Mouse (Mus musculus): ENCODE data around the gene Gm26620. TPM values are rescaled to one million over a fixed set of nuclear protein-coding genes. Genes with fewer than 3 reads are reported as not detected.

The Gm26620 gene
- polyA plus RNA-seq, 1 experiment from 2014 or later, result 0.31 TPM

GRCm38 (mm10) chr1:170934383-170934782, 49.5 kb downstream of the Gm26620 start:
- H3K9me3 ChIP-seq (ENCODE audit: control insufficient read depth, low read length), result no peaks in the 10 kb centered on the region
- 92% methylated on average over 2 of the region's 2 CpGs for WGBS
- H3K27ac ChIP-seq (ENCODE audit: low read depth, low read length), result no peak overlapping the region
- no peaks in the 10 kb centered on the region for H3K4me1 ChIP-seq (ENCODE audit: control insufficient read depth, insufficient read depth, low read length)
- H3K36me3 ChIP-seq (ENCODE audit: control insufficient read depth, insufficient read depth, low read length), result no peaks in the 10 kb centered on the region
- no peaks in the 10 kb centered on the region for H3K27me3 ChIP-seq (ENCODE audit: control insufficient read depth, insufficient read depth, low read length)
- no peak for DNase-seq (ENCODE audit: low spot score, missing footprints)
- no peak overlapping the region for H3K4me2 ChIP-seq
- H3K9ac ChIP-seq (ENCODE audit: low read length), result no peak overlapping the region
- ATAC-seq (ENCODE audit: low FRiP score), result no peak
- no peak overlapping the region for H3K4me3 ChIP-seq (ENCODE audit: low read depth, low read length)

Other genes with a start within 250 kb of the Gm26620 start
- gene Olfml2b, start 240.5 kb upstream of the Gm26620 start, polyA plus RNA-seq (2014; fragmentation: Nextera tagmentation; extraction: Ambion mirVana), result 5.1 and 5.8 TPM in 2 replicates
- 9.4 and 11.2 TPM in 2 replicates for gene Atf6, start 17.3 kb upstream of the Gm26620 start, polyA plus RNA-seq (2014; fragmentation: Nextera tagmentation; extraction: Ambion mirVana)
- 28.9 and 31.1 TPM in 2 replicates for gene Dusp12, start 475 bp downstream of the Gm26620 start, polyA plus RNA-seq (2014; fragmentation: Nextera tagmentation; extraction: Ambion mirVana)
- gene Fcrlb, start 27.9 kb downstream of the Gm26620 start, polyA plus RNA-seq (2014; fragmentation: Nextera tagmentation; extraction: Ambion mirVana), result not detected in 2 replicates
- gene Fcrla, start 42.5 kb downstream of the Gm26620 start, polyA plus RNA-seq (2014; fragmentation: Nextera tagmentation; extraction: Ambion mirVana), result not detected in 2 replicates
- 0.18 TPM in 1 of 2 replicates, not detected in the other for gene Fcgr2b, start 91.5 kb downstream of the Gm26620 start, polyA plus RNA-seq (2014; fragmentation: Nextera tagmentation; extraction: Ambion mirVana)
- gene Fcgr4, start 133.9 kb downstream of the Gm26620 start, polyA plus RNA-seq (2014; fragmentation: Nextera tagmentation; extraction: Ambion mirVana), result 0.18 and 0.55 TPM in 2 replicates
- gene Fcgr3, start 179.9 kb downstream of the Gm26620 start, polyA plus RNA-seq (2014; fragmentation: Nextera tagmentation; extraction: Ambion mirVana), result 8.5 and 8.6 TPM in 2 replicates
- 1.7 and 2.4 TPM in 2 replicates for gene Cfap126, start 228.9 kb downstream of the Gm26620 start, polyA plus RNA-seq (2014; fragmentation: Nextera tagmentation; extraction: Ambion mirVana)

All from midbrain, embryonic 11.5 days (tissue).